28 mouse cellular contexts compared by ENCODE assay signal in the genomic region with DNA sequence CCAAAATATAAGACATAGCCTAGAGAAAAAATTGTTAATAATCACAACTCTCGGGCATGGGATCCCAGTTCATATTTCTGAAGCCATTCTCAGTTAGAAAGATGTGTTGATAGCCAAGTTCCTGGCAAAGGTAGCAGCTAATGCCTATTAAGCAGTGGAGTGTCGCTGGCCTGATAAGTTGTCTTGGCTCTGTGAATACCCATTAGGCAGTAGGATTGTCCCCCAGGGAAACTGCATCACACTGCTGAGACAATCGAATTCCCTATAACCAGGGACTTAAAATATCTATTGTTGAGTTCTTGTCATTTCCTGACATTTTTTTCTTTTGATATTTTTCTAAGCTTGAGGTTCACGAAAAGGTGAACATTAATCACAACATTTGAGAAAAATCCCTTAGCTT.
A peak's percentile ranks its signal among the peaks of the same experiment; 100 is the strongest.
DNase-seq lines count a peak whose midpoint lies in the region; ATAC-seq and TF ChIP-seq lines count a peak whose summit lies in the region.
"Had no signal": no experiment of that assay in that cellular context is flagged by ENCODE, and none has a peak within 500 bp of the region (broad histone marks: within the 10 kb centered on the region; RNA-seq: fewer than 3 reads in every experiment).

No protein-coding gene starts in this region.

- no peak overlapping the region for H3K4me2 ChIP-seq in forebrain, embryonic 14.5 days (ENCODE audit: low read length)
- H3K4me2 ChIP-seq in forebrain, embryonic 11.5 days (ENCODE audit: low read depth, low read length, severe bottlenecking), result no peak overlapping the region
- no peak overlapping the region for H3K4me2 ChIP-seq in heart, postnatal 0 days (ENCODE audit: low read depth, low read length)
- H3K4me2 ChIP-seq: forebrain, embryonic 15.5 days; hindbrain, embryonic 14.5 days; limb, embryonic 15.5 days; liver, embryonic 13.5 days; midbrain, embryonic 13.5 days; neural tube, embryonic 13.5 days had no signal

- H3K4me1 ChIP-seq in forebrain, embryonic 14.5 days (ENCODE audit: control insufficient read depth, insufficient read depth, low read length), result no peaks in the 10 kb centered on the region
- no peaks in the 10 kb centered on the region for H3K4me1 ChIP-seq in forebrain, embryonic 11.5 days (replicated peaks; ENCODE audit: control insufficient read depth, insufficient read depth, low read length)
- H3K4me1 ChIP-seq in heart, postnatal 0 days (ENCODE audit: control insufficient read depth, insufficient read depth), result peaks cover 29% of the 10 kb centered on the region
- H3K4me1 ChIP-seq: forebrain, embryonic 15.5 days; limb, embryonic 15.5 days; liver, embryonic 13.5 days; megakaryocyte, embryonic 14.5 days; midbrain, embryonic 13.5 days; neural tube, embryonic 13.5 days had no signal

- peak; percentile 12 for DNase-seq in forebrain, embryonic 14.5 days (ENCODE audit: low spot score)
- DNase-seq in forebrain, embryonic 11.5 days (ENCODE audit: low spot score), result no peak
- no peak for DNase-seq in heart, postnatal 0 days (ENCODE audit: low spot score)
- DNase-seq in heart, postnatal 36 days, result no peak
- peak; percentile 6 to 10 for DNase-seq in kidney, postnatal 4 days
- no peak for DNase-seq in kidney, adult 18-20 months
- no peak for DNase-seq in MN1 (ENCODE audit: low spot score)
- DNase-seq: adrenal gland, postnatal 14 days; cerebellum, adult 11-12 months; cerebellum, adult 9-11 months; gastrocnemius, postnatal 25 days; layer of hippocampus, postnatal 36 days; left cerebral cortex, postnatal 4 days; liver, embryonic 13.5 days; lung, adult 18-20 months; lung, postnatal 4 days; right cerebral cortex, postnatal 4 days; thymus, adult 18-20 months; thymus, postnatal 36 days had no signal

- no peaks in the 10 kb centered on the region for H3K9me3 ChIP-seq in forebrain, embryonic 14.5 days (replicated peaks; ENCODE audit: control insufficient read depth, low read length)
- no peaks in the 10 kb centered on the region for H3K9me3 ChIP-seq in forebrain, embryonic 11.5 days (ENCODE audit: control insufficient read depth, low read length)
- no peaks in the 10 kb centered on the region for H3K9me3 ChIP-seq in heart, postnatal 0 days (replicated peaks; ENCODE audit: control insufficient read depth, low read length)
- H3K9me3 ChIP-seq: forebrain, embryonic 15.5 days; limb, embryonic 15.5 days; liver, embryonic 13.5 days; megakaryocyte, embryonic 14.5 days; midbrain, embryonic 13.5 days; neural tube, embryonic 13.5 days had no signal

- WGBS in forebrain, embryonic 14.5 days, result 69% methylated on average over 4 of the region's 4 CpGs
- 78% methylated on average over 4 of the region's 4 CpGs for WGBS in forebrain, embryonic 11.5 days
- WGBS in heart, postnatal 0 days, result 43% methylated on average over 4 of the region's 4 CpGs

- 0 out of 2 replicates have a peak, but pooled peaks have one; percentile 27 for TF ChIP-seq EP300 in heart, postnatal 0 days (IDR thresholded peaks at IDR 0.05; ENCODE audit: low read depth)

- H3K27me3 ChIP-seq in forebrain, embryonic 14.5 days (replicated peaks; ENCODE audit: control insufficient read depth, insufficient read depth, low read length), result no peaks in the 10 kb centered on the region
- H3K27me3 ChIP-seq in forebrain, embryonic 11.5 days (ENCODE audit: control insufficient read depth, insufficient read depth, low read length), result no peaks in the 10 kb centered on the region
- no peaks in the 10 kb centered on the region for H3K27me3 ChIP-seq in heart, postnatal 0 days (ENCODE audit: control insufficient read depth, insufficient read depth, low read length)
- H3K27me3 ChIP-seq: forebrain, embryonic 15.5 days; limb, embryonic 15.5 days; liver, embryonic 13.5 days; megakaryocyte, embryonic 14.5 days; midbrain, embryonic 13.5 days; neural tube, embryonic 13.5 days had no signal

- intact Hi-C loops in heart, postnatal 36 days (cut with DNase I), result loop anchor here (5.0 kb wide), 2 partner anchors 395 to 1105 kb away; partner anchors contain the start of gene Flrt2

- H3K4me3 ChIP-seq in forebrain, embryonic 14.5 days (ENCODE audit: low read depth, low read length), result no peak overlapping the region
- no peak overlapping the region for H3K4me3 ChIP-seq in forebrain, embryonic 11.5 days (ENCODE audit: low read depth, low read length)
- H3K4me3 ChIP-seq in heart, postnatal 0 days (ENCODE audit: low read depth, low read length), result no peak overlapping the region
- H3K4me3 ChIP-seq: forebrain, embryonic 15.5 days; limb, embryonic 15.5 days; liver, embryonic 13.5 days; megakaryocyte, embryonic 14.5 days; midbrain, embryonic 13.5 days; neural tube, embryonic 13.5 days had no signal

- TF ChIP-seq CTCF in heart, postnatal 0 days (IDR thresholded peaks at IDR 0.05; ENCODE audit: low read depth), result no peak

- no peaks in the 10 kb centered on the region for H3K36me3 ChIP-seq in forebrain, embryonic 14.5 days (ENCODE audit: control insufficient read depth, insufficient read depth, low read length)
- no peaks in the 10 kb centered on the region for H3K36me3 ChIP-seq in forebrain, embryonic 11.5 days (ENCODE audit: control insufficient read depth, insufficient read depth, low read length)
- no peaks in the 10 kb centered on the region for H3K36me3 ChIP-seq in heart, postnatal 0 days (replicated peaks; ENCODE audit: control insufficient read depth, insufficient read depth, low read length)
- H3K36me3 ChIP-seq: forebrain, embryonic 15.5 days; limb, embryonic 15.5 days; liver, embryonic 13.5 days; midbrain, embryonic 13.5 days; neural tube, embryonic 13.5 days had no signal

- ATAC-seq in forebrain, embryonic 14.5 days, result no peak
- no peak for ATAC-seq in forebrain, embryonic 11.5 days (replicated peaks; ENCODE audit: low FRiP score)
- no peak for ATAC-seq in heart, postnatal 0 days (ENCODE audit: insufficient read depth, low read depth)
- ATAC-seq: forebrain, embryonic 15.5 days; intestine, postnatal 0 days; lung, postnatal 0 days; midbrain, embryonic 13.5 days had no signal

- H3K9ac ChIP-seq in forebrain, embryonic 14.5 days (ENCODE audit: low read length), result no peak overlapping the region
- no peak overlapping the region for H3K9ac ChIP-seq in forebrain, embryonic 11.5 days (ENCODE audit: low read length)
- H3K9ac ChIP-seq in heart, postnatal 0 days (replicated peaks; ENCODE audit: low read depth, low read length), result no peak overlapping the region
- H3K9ac ChIP-seq: forebrain, embryonic 15.5 days; hindbrain, embryonic 14.5 days; limb, embryonic 15.5 days; liver, embryonic 13.5 days; midbrain, embryonic 13.5 days; neural tube, embryonic 13.5 days had no signal

- no peak overlapping the region for H3K27ac ChIP-seq in forebrain, embryonic 14.5 days (ENCODE audit: low read depth, low read length)
- no peak overlapping the region for H3K27ac ChIP-seq in forebrain, embryonic 11.5 days (ENCODE audit: low read depth, low read length)
- H3K27ac ChIP-seq in heart, postnatal 0 days (ENCODE audit: low read depth), result no peak overlapping the region
- H3K27ac ChIP-seq: forebrain, embryonic 15.5 days; hindbrain, embryonic 14.5 days; limb, embryonic 15.5 days; liver, embryonic 13.5 days; midbrain, embryonic 13.5 days; neural tube, embryonic 13.5 days; stomach, postnatal 0 days had no signal

Comparison
In these comparisons a context has a peak if more than half of its experiments do, and no peak if none do; other contexts are left out.
1. DNase-seq: peak in forebrain, embryonic 14.5 days (single experiment) and kidney, postnatal 4 days (2 of 2); none in forebrain, embryonic 11.5 days (single experiment), heart, postnatal 0 days (single experiment), heart, postnatal 36 days (0 of 2), kidney, adult 18-20 months (single experiment) and MN1 (single experiment).